Mouse (Mus musculus) bone marrow macrophage, adult 2 months (primary cell): ENCODE measurements around the gene Olfr494.

Experiments used
- CTCF ChIP-seq: IDR thresholded peaks from 2 replicates; pipeline ENCODE4 v1.5.1; 2012; ENCODE audit warnings: low read depth, mild to moderate bottlenecking, low read length, moderate library complexity
- POLR2A ChIP-seq: IDR thresholded peaks from 2 replicates; pipeline ENCODE4 v1.6.1; 2012; ENCODE audit warnings: mild to moderate bottlenecking, low read depth, low read length, borderline replicate concordance

- TF ChIP-seq CTCF (no peak), POLR2A (no peak)
Observed at GRCm38 (mm10) chr7:108323574-108323973, 41.6 kb upstream of the Olfr494 start, which contains the start of gene Olfr492.
